Mouse (Mus musculus) T-helper 1 cell (primary cell): ENCODE results near the gene Gps2.

Experiments used
- in situ Hi-C: fragments of 300-600 bp; cut with MboI, MseI; formaldehyde crosslinking; loops from one replicate; pipeline ENCODE4 v1.15.1; 2025; ENCODE audit warnings: high pct_unique_total_duplicates

Gps2 gene

GRCm38 (mm10) chr11:69913554-69914371 lies at the start of gene Gps2:
TSS of gene Gps2 (plus strand) at chr11:69913888.
- in situ Hi-C loops: no loop called here

GRCm38 (mm10) chr11:69864138-69864860 lies 49.4 kb upstream of the Gps2 start:
- in situ Hi-C loops: no loop called here

DNA sequence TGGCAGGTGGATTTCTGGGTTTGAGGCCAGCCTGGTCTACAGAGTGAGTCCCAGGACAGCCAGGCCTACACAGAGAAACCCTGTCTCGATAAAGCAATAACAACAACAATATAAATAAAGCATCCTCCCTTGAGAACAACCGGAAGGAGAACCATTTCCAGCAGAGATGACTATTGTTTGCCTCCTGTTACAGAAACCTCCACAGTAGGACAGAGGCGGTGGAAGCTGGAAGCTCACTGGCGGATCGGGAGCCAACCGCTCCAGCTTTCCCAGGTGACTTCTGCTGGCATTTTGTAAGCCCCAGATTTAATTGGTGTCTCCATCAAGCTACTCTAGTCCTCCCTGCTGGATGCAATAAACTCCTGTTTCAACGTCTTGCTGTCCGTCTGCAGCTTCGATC lies 48.1 kb upstream of the Gps2 start:
- in situ Hi-C loops: no loop called here

DNA sequence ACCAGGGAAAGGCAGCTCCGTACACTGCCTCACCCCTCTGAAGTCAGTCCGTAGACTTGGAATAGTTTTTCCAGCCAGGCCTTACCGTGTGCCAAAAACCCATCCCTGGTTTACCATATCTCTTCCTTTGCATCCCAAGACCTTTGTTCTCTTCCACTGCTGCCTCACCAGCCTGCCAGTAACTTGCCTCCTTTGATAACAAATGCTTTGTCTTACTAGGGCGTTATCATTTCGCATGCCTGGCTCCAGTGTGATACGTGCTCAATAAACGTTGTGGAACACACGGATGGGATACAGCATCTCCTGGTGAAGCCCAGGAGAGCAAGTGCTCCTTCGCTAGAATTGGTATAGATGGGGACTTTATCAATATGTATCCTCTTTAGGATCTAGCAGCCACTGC lies 46.4 kb upstream of the Gps2 start:
- in situ Hi-C loops: no loop called here

DNA sequence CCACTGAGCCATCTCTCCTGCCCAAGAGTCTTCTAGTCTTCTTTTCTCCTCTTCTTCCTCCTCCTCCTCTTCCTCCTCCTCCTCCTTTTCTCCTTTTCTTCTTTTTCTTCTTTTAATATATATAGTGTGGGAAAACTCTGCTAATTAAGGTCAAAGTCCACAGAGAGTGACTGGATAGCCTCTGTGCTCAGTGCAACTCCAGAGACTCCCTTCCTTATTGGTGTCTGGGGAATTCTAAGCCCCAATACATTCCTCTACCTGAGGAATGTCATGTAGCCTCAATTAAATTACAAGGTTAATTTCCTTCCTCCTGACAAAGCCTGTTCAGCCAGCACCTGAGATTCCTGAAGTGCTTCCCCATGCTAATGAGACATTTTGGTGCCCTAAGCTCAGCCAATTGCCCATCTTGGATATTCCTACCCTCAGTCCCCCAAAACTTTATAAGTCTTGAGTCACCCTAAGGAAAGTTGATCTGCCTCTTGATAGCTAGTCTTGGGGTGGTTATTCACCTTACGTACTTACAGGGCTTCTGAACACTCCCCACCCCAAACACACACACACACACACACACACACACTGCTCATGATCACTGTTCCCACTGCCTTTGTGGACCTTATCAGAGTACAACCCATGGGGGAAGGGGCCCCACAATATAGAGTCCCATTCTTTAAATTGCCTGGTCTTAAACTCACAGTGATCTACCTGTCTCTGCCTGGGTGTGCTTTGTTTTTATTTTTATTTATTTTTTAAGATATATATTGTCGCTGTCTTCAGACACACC lies 43.2 kb upstream of the Gps2 start:
- in situ Hi-C loops: no loop called here

GRCm38 (mm10) chr11:69871822-69872221 lies 41.9 kb upstream of the Gps2 start:
- in situ Hi-C loops: no loop called here

DNA sequence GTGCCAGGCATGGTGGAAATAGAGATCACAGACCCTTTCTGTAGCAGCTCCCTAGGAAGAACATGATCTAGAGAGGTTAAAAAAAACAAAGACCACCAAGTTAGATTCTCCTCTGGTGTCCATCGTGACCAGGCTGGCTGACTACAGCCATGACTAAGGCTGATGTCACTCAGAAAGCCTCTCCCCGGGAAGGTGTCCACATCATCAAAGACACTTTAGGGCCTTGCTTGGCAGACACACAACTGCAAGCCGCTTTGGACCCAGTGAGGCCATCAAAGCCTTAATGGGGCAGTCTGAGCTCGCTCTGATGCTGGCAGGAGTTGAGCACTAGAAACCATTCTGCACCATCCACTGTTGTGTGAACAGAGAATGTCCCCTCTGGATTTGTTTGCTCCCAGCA lies 41.2 kb upstream of the Gps2 start:
- in situ Hi-C loops: no loop called here

- in situ Hi-C loops: loop anchor here (5.0 kb wide), 2 partner anchors 69 to 149 kb away; partner anchors contain the start of gene Tmem102
These were observed 37.5 kb upstream of the Gps2 start for GRCm38 (mm10) chr11:69876186-69876585.

DNA sequence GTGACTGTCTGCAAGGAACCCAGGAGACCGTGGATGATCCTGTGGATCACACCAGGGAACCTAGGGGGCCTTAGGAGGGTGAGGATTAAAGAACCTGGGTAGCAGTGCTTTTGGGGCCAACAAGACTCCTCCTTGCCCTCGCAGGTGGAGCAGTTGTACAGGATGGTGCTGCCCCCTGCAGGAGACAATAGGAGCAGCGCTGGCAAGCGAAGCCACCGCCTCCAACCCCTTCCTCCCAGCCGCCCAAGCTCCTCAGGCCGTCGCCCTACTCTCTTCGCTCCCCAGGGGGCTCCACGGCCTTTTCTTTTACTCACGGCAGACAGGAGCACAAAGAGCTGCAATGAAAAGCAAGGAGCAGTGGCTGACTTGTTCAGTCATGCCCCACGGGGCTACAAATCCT lies 36.8 kb upstream of the Gps2 start:
- in situ Hi-C loops: loop anchor here (5.0 kb wide), 2 partner anchors 70 to 150 kb away; partner anchors contain the start of gene Tmem102

- in situ Hi-C loops: loop anchor here (5.0 kb wide), 2 partner anchors 71 to 151 kb away; partner anchors contain the start of gene Tmem102
These were observed 35.8 kb upstream of the Gps2 start, which contains the start of gene Tmem95 for GRCm38 (mm10) chr11:69877878-69878277. TSS of gene Tmem95 (minus strand) at chr11:69878018.

DNA sequence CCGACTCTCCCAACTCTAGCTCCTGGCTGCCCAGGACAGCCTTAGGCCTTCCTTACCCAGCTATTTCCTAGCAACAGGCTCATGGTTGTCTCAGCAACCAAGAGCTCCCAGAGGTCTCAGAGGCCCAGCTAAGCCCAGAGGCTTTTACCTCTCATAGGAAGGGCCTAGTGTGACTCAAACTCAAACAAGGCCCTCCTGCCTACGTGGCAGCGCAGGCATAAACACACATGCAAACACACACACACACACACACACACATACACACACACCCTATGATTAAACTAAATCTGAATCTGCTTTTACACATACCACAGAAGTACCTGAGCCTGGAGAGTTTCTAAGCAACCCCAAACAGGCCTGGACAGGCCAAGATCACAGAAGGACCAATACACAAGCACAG lies 35.3 kb upstream of the Gps2 start:
- in situ Hi-C loops: loop anchor here (5.0 kb wide), 2 partner anchors 71 to 151 kb away; partner anchors contain the start of gene Tmem102

DNA sequence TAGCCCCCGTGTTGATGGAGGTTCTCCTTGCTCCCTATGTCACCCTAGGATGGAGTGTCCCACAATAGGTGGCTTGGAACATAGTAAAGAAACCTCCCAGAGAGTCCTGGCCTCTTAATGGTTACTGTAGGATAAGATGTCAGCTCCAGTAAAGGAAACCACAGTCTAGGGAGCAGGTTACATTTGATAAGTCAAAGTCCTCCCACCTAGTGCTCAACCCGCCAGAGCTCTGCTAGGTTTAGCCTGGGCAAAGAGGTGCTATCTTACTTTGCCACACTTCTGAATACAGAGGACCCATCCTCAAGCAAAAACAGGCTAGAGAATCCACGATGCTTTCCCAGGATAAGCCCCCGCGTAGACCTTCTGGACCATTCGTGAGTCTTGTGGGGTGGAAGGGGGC lies 34.7 kb upstream of the Gps2 start:
- in situ Hi-C loops: loop anchor here (5.0 kb wide), 2 partner anchors 72 to 152 kb away; partner anchors contain the start of gene Tmem102

DNA sequence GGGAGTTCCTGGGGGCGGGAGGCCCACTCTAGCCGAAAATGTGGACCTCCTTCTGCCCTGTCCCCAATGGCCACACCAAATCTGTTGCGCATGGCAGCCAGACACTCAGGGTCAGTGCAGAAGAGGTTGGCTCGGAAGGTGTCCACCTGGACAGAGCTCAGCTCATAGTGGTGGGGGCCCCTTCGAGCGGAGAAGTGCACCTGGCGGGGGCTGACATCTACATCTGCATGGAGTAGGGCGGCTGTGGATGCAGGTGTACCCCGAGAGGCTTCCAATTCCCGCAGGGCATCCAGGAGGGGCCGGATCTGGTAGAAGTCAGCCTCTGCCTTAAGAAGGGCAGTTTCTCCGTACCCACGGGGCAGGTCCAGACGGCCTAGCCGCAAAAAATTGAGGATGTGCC lies 34.0 kb upstream of the Gps2 start:
- in situ Hi-C loops: loop anchor here (5.0 kb wide), 2 partner anchors 72 to 152 kb away; partner anchors contain the start of gene Tmem102

GRCm38 (mm10) chr11:69880506-69880852 lies 33.2 kb upstream of the Gps2 start:
- in situ Hi-C loops: no loop called here

DNA sequence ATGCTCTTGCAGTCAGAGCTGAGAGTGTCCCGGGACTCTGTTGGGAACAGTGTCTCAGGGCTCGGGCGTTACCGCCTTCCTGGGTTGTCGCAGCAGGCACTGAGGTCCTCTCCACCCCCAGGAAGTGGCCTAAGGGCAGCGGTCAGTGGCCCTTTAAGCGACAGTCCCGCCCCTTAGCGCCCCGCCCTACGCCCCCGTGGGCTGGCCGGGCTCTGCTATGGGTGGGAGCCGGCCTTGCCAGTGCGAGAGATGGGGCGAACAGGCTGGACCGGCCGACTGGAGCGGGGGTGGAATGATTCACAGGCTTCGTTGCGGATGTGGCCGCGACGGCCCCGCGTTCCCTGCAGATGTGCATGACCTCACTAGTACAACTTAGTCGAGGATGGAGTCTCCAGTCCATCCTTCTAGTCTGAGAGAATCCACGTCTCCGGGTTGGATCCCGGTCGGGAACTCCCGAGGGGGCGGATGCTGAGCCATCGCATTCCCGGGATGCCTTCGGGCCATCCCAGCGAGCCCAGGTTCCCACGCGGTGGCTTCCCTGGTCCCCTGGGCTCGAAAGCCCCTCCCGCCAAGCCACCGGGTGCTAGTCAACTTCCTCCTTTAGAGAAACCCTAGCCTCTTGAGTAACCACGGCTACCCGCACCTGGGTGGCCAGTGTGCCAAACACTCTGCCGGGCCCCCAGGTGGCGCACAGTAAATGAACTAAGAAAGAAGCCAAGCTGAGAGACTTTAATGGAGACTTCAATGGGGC lies 32.7 kb upstream of the Gps2 start, which contains the start of gene Kctd11:
Gene Kctd11, minus strand, starts transcription at position 554 of the 751 bp plus-strand sequence.
- in situ Hi-C loops: no loop called here

GRCm38 (mm10) chr11:69881787-69882670 lies 31.7 kb upstream of the Gps2 start:
- in situ Hi-C loops: no loop called here

DNA sequence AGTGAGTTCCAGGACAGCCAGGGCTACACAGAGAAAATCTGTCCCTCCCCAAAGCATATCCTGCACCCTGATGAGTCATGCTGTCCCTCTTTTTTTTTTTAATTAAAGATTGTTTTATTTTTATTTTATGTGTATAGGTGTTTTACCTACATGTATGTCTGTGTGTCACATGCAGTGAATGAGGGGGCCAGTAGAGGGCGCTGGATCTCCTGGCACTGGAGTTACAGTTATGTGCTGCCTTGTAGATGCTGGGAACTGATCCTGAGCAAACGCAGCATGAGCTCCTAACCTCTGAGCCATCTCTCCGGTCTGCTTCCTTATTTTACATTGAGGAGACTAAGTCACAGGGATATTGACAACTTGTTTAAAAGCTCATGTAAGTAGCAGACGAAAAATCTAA lies 30.6 kb upstream of the Gps2 start:
- in situ Hi-C loops: no loop called here

DNA sequence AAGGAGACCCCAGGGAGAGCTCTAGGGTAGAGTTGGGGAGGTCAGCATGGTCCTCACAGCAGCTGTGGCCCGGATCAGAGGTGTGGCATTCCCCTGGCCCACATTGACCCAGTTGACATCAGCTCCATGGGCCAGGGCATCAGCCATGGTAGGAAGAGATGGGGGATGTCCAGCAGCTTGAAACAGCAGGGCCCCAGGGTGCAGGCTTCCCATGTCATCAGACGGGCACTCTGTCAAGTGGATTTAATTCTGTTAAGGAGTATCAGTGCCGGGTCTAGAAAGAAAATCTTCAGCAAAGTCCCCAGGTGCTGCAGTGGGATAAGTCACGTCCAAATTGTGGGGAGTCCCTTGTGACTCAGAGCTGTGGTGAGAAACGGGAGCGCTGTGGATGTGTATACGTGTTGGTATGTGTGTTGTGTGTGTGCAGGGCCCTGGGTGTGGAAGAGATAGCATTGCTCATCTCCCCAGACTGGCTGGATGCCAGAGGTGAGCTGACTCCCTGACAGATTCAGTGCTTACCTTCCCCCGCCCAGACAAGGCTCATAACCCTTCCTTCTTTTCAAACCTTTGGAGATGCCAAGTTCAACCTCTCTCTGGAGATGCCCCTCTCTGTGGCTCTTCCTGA lies 30.0 kb upstream of the Gps2 start:
- in situ Hi-C loops: no loop called here

DNA sequence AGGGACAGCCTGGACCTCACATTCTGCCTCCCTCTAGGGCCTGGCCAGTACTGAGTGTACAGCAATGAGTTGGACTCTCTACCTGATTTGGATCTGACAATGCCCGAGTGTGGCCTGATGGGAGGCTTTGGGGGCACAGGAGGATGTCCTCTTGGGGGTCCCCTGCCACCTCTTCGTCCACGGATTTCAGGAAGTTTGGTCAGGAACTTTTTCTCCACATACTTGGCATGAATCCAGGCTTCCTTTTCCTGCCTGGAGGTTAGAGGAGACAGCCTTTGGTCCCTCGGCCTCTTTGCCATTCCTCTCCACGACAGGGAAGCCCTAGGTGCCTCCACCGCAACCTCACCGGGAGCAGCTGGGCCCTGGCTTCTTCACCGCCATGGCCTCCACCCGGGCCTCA lies 29.4 kb upstream of the Gps2 start:
- in situ Hi-C loops: no loop called here
